Mouse (Mus musculus) CH12.LX (cell line): ENCODE measurements around the gene Fhl2. TPM values are rescaled to one million over a fixed set of nuclear protein-coding genes. Genes with fewer than 3 reads are reported as not detected.
A peak's percentile ranks its signal among the peaks of the same experiment; 100 is the strongest.

ENCODE experiments used
- DNase-seq: peaks from one replicate; pipeline ENCODE4 v3.0.0-alpha.2; 2013; ENCODE audit errors: extremely low read depth
- H3K27ac ChIP-seq: 2 replicates; pipeline ENCODE4 v1.5.1; 2012; ENCODE audit warnings: low read depth, mild to moderate bottlenecking, control low read depth, moderate library complexity; ENCODE audit not compliant: insufficient read depth
- H3K27me3 ChIP-seq: replicated peaks from 2 replicates; pipeline ENCODE3; 2012; ENCODE audit warnings: inconsistent platforms
- H3K36me3 ChIP-seq, 2 experiments: replicated peaks in 1 of 2; 2 replicates each; pipeline versions ENCODE3 to v1.6.1; 2012; ENCODE audit warnings: inconsistent platforms in 1 of 2, low read length in 1 of 2, mild to moderate bottlenecking in 1 of 2, mixed read lengths in 1 of 2, moderate library complexity in 1 of 2; ENCODE audit not compliant: control insufficient read depth in 1 of 2, insufficient read depth in 1 of 2
- H3K4me1 ChIP-seq, 2 experiments: 2 replicates each; pipeline ENCODE4 v1.6.1; 2012; ENCODE audit warnings: inconsistent platforms in 1 of 2, moderate library complexity in 1 of 2; ENCODE audit not compliant: insufficient read depth in 2 of 2, control insufficient read depth in 1 of 2
- H3K4me2 ChIP-seq: 2 replicates; pipeline ENCODE4 v1.6.1; 2012; ENCODE audit warnings: low read depth, mild to moderate bottlenecking, control low read depth; ENCODE audit not compliant: poor library complexity, insufficient read depth, severe bottlenecking
- H3K4me3 ChIP-seq, 3 experiments: fragments of 150-350 bp in 1 of 3; sonication (generic) in 1 of 3; replicated peaks in 1 of 3; 2 replicates each; pipeline versions ENCODE3 to v1.5.1; 2011 to 2012; ENCODE audit warnings: low read depth in 2 of 3, low read length in 2 of 3, mild to moderate bottlenecking in 2 of 3, moderate library complexity in 2 of 3, control low read depth in 1 of 3, improper control_type of control experiment in 1 of 3, inconsistent platforms in 1 of 3, mixed read lengths in 1 of 3; ENCODE audit not compliant: poor library complexity in 1 of 3
- H3K79me2 ChIP-seq: replicated peaks from 2 replicates; pipeline ENCODE4 v1.6.1; 2012; ENCODE audit warnings: mild to moderate bottlenecking, moderate library complexity; ENCODE audit not compliant: control insufficient read depth, poor library complexity, insufficient read depth, severe bottlenecking; ENCODE audit errors: extremely low read depth
- H3K9ac ChIP-seq: 2 replicates; pipeline ENCODE4 v1.6.1; 2012; ENCODE audit warnings: low read depth, mild to moderate bottlenecking, control low read depth, moderate library complexity; ENCODE audit not compliant: insufficient read depth
- H3K9me3 ChIP-seq: replicated peaks from 2 replicates; pipeline ENCODE3; 2012; ENCODE audit warnings: low read length, inconsistent platforms, mixed read lengths
- CHD1 ChIP-seq: IDR thresholded peaks from 2 replicates; pipeline ENCODE4 v1.6.1; 2012; ENCODE audit warnings: low read depth, low read length, improper control_type of control experiment, inconsistent platforms
- CTCF ChIP-seq, 2 experiments: IDR thresholded peaks in 1 of 2; conservative IDR thresholded peaks in 1 of 2; 2 replicates each; pipeline ENCODE4 v1.5.1; 2011 to 2012; ENCODE audit warnings: low read depth in 2 of 2, low read length in 2 of 2, improper control_type of control experiment in 1 of 2, inconsistent platforms in 1 of 2, mild to moderate bottlenecking in 1 of 2, moderate library complexity in 1 of 2
- ELF1 ChIP-seq: IDR thresholded peaks from 2 replicates; pipeline ENCODE4 v1.6.1; 2014; ENCODE audit warnings: low read depth, mild to moderate bottlenecking, inconsistent platforms, low read length, improper control_type of control experiment
- EP300 ChIP-seq: IDR thresholded peaks from 2 replicates; pipeline ENCODE4 v1.6.1; 2011; ENCODE audit warnings: low read length, improper control_type of control experiment
- ETS1 ChIP-seq: conservative IDR thresholded peaks from 2 replicates; pipeline ENCODE4 v1.6.1; 2012; ENCODE audit warnings: low read depth, mild to moderate bottlenecking, inconsistent platforms, low read length, improper control_type of control experiment, moderate library complexity
- HCFC1 ChIP-seq: IDR thresholded peaks from 2 replicates; pipeline ENCODE4 v1.6.1; 2012; ENCODE audit warnings: low read depth, mild to moderate bottlenecking, inconsistent platforms, low read length, improper control_type of control experiment
- IRF4 ChIP-seq: IDR thresholded peaks from 2 replicates; pipeline ENCODE4 v1.6.1; 2014; ENCODE audit warnings: low read depth, mild to moderate bottlenecking, inconsistent platforms, low read length, improper control_type of control experiment
- JUN ChIP-seq: IDR thresholded peaks from 2 replicates; pipeline ENCODE4 v1.6.1; 2011; ENCODE audit warnings: low read depth, mild to moderate bottlenecking, low read length, improper control_type of control experiment, moderate library complexity; ENCODE audit not compliant: insufficient read depth
- JUND ChIP-seq: conservative IDR thresholded peaks from 2 replicates; pipeline ENCODE4 v1.6.1; 2011; ENCODE audit warnings: low read depth, low read length, improper control_type of control experiment
- KAT2A ChIP-seq: IDR thresholded peaks from 2 replicates; pipeline ENCODE4 v1.6.1; 2012; ENCODE audit warnings: low read length, improper control_type of control experiment, inconsistent platforms; ENCODE audit not compliant: insufficient replicate concordance
- MAFK ChIP-seq: IDR thresholded peaks from 2 replicates; pipeline ENCODE4 v1.6.1; 2011; ENCODE audit warnings: low read length, improper control_type of control experiment; ENCODE audit not compliant: insufficient replicate concordance
- MEF2A ChIP-seq: IDR thresholded peaks from 2 replicates; pipeline ENCODE4 v1.6.1; 2014; ENCODE audit warnings: low read depth, mild to moderate bottlenecking, inconsistent platforms, low read length, improper control_type of control experiment, borderline replicate concordance
- MXI1 ChIP-seq: IDR thresholded peaks from 2 replicates; pipeline ENCODE4 v1.6.1; 2011; ENCODE audit warnings: mild to moderate bottlenecking, low read depth, low read length, improper control_type of control experiment
- NELFE ChIP-seq: IDR thresholded peaks from 2 replicates; pipeline ENCODE4 v1.6.1; 2011; ENCODE audit warnings: low read depth, low read length, improper control_type of control experiment
- NRF1 ChIP-seq: IDR thresholded peaks from 2 replicates; pipeline ENCODE4 v1.6.1; 2014; ENCODE audit warnings: low read depth, mild to moderate bottlenecking, inconsistent platforms, low read length, improper control_type of control experiment, moderate library complexity
- RAD21 ChIP-seq: IDR thresholded peaks from 2 replicates; pipeline ENCODE4 v1.6.1; 2011; ENCODE audit warnings: low read depth, mild to moderate bottlenecking, low read length, improper control_type of control experiment, moderate library complexity
- SMC3 ChIP-seq: IDR thresholded peaks from 2 replicates; pipeline ENCODE4 v1.6.1; 2011; ENCODE audit warnings: low read depth, low read length, improper control_type of control experiment
- TBP ChIP-seq: conservative IDR thresholded peaks from 2 replicates; pipeline ENCODE4 v1.6.1; 2011; ENCODE audit warnings: low read depth, low read length, improper control_type of control experiment
- TCF12 ChIP-seq: IDR thresholded peaks from 2 replicates; pipeline ENCODE4 v1.6.1; 2014; ENCODE audit warnings: low read depth, mild to moderate bottlenecking, inconsistent platforms, low read length, improper control_type of control experiment
- UBTF ChIP-seq: IDR thresholded peaks from 2 replicates; pipeline ENCODE4 v1.6.1; 2012; ENCODE audit warnings: low read depth, mild to moderate bottlenecking, inconsistent platforms, low read length, improper control_type of control experiment, moderate library complexity
- USF1 ChIP-seq: IDR thresholded peaks from 2 replicates; pipeline ENCODE4 v1.6.1; 2014; ENCODE audit warnings: low read depth, mild to moderate bottlenecking, inconsistent platforms, low read length, improper control_type of control experiment
- USF2 ChIP-seq: conservative IDR thresholded peaks from 2 replicates; pipeline ENCODE4 v1.6.1; 2011; ENCODE audit warnings: low read depth, low read length, improper control_type of control experiment
- ZC3H11A ChIP-seq: IDR thresholded peaks from 2 replicates; pipeline ENCODE4 v1.6.1; 2012; ENCODE audit warnings: low read depth, mild to moderate bottlenecking, inconsistent platforms, low read length, improper control_type of control experiment
- ZKSCAN1 ChIP-seq: IDR thresholded peaks from 2 replicates; pipeline ENCODE4 v1.6.1; 2012; ENCODE audit warnings: low read depth, inconsistent platforms, low read length, improper control_type of control experiment, borderline replicate concordance
- ZNF384 ChIP-seq: IDR thresholded peaks from 2 replicates; pipeline ENCODE4 v1.6.1; 2012; ENCODE audit warnings: low read depth, low read length, improper control_type of control experiment, inconsistent platforms
- dilution Hi-C: fragments of 300-500 bp; cut with MboI; formaldehyde crosslinking; loops from 2 replicates; pipeline ENCODE4 v1.14.3; 2020; ENCODE audit warnings: low sequenced_read_pairs; ENCODE audit not compliant: extremely low pct_unique_long_range_greater_than_20kb, extremely low pct_ligation_motif_present
- in situ Hi-C: fragments of 300-500 bp; cut with MboI; formaldehyde crosslinking; loops from 3 replicates; pipeline ENCODE4 v1.14.3; 2019; ENCODE audit warnings: low sequenced_read_pairs, low pct_ligation_motif_present, low pct_unique_long_range_greater_than_20kb, mixed read lengths
- polyA plus RNA-seq: library from polyadenylated mRNA; unstranded; fragments of >175 nt; gene quantifications from 2 replicates; pipeline ENCODE4 v1.2.1, GENCODE M21; 2012; ENCODE audit warnings: low read depth; ENCODE audit not compliant: insufficient read length
- total RNA-seq, 2 experiments: library from RNA; depleted of rRNA; stranded (reverse); fragments of 300-350 nt in 1 of 2; fragments of >200 nt in 1 of 2; gene quantifications; 2 replicates each; pipeline ENCODE4 v1.2.3; 2012 to 2014

Fhl2 gene
- total and polyA plus RNA-seq, 3 experiments = 0.13 to 0.21 (median 0.14) TPM

GRCm38 (mm10) chr1:43141555-43141961 lies 55.2 kb downstream of the Fhl2 start:
- no peak overlapping the region for H3K4me3 ChIP-seq
- peaks cover 18 to 33% of the 10 kb centered on the region in 2 experiments for H3K4me1 ChIP-seq
- no peak overlapping the region for H3K27ac ChIP-seq
- no peaks in the 10 kb centered on the region for H3K27me3 ChIP-seq
- H3K79me2 ChIP-seq = no peaks in the 10 kb centered on the region
- DNase-seq = no peak
- no peaks in the 10 kb centered on the region for H3K36me3 ChIP-seq
- in situ Hi-C loops = loop anchor here (5.0 to 25.0 kb wide), 3 partner anchors 126 to 596 kb away; partner anchors contain the start of gene 1500015O10Rik
- TF ChIP-seq TCF12 (no peak), ELF1 (no peak), MXI1 (no peak), TBP (no peak), KAT2A (no peak), ETS1 (no peak), EP300 (no peak), USF1 (no peak), USF2 (no peak), RAD21 (no peak), ZC3H11A (no peak), NRF1 (no peak), CTCF (conservative IDR thresholded peaks at IDR 0.05 in 1 of 2, IDR thresholded peaks at IDR 0.05 in 1 of 2; ENCODE audit: low read depth in 2 of 2, low read length in 2 of 2) (no peak), ZKSCAN1 (no peak), ZNF384 (no peak), CHD1 (no peak), JUND (no peak)
- H3K9me3 ChIP-seq = peaks cover 2% of the 10 kb centered on the region
- H3K4me2 ChIP-seq = no peak overlapping the region
- dilution Hi-C loops = no loop called here
- H3K9ac ChIP-seq = no peak overlapping the region

GRCm38 (mm10) chr1:43139587-43140266 lies 57.1 kb downstream of the Fhl2 start:
- no peaks in the 10 kb centered on the region for H3K36me3 ChIP-seq
- peaks cover 14 to 26% of the 10 kb centered on the region in 2 experiments for H3K4me1 ChIP-seq
- H3K9ac ChIP-seq = no peak overlapping the region
- in situ Hi-C loops = loop anchor here (5.0 to 25.0 kb wide), 3 partner anchors 128 to 598 kb away; partner anchors contain the start of gene 1500015O10Rik
- no peak overlapping the region for H3K27ac ChIP-seq
- H3K79me2 ChIP-seq = no peaks in the 10 kb centered on the region
- peak; percentile 91 for DNase-seq
- TF ChIP-seq ELF1 (peak; percentile 95), SMC3 (peak; percentile 96), JUN (no peak), ZC3H11A (peak; percentile 79), RAD21 (peak; percentile 98), MAFK (peak; percentile 99), NELFE (no peak), HCFC1 (peak; percentile 43; the same call in 1 of the 2 replicates), MEF2A (peak; percentile 24; the same call in 1 of the 2 replicates), UBTF (no peak), CTCF (conservative IDR thresholded peaks at IDR 0.05 in 1 of 2, IDR thresholded peaks at IDR 0.05 in 1 of 2; ENCODE audit: low read depth in 2 of 2, low read length in 2 of 2) (peak; percentile 94 to 98), IRF4 (peak; percentile 52; the same call in 1 of the 2 replicates)
- TF ChIP-seq, all 38 proteins: peak for 9
- no peak overlapping the region for H3K4me3 ChIP-seq
- peaks cover 6% of the 10 kb centered on the region for H3K9me3 ChIP-seq
- dilution Hi-C loops = no loop called here
- H3K27me3 ChIP-seq = no peaks in the 10 kb centered on the region
- H3K4me2 ChIP-seq = no peak overlapping the region
